Mouse (Mus musculus) olfactory bulb, adult 2 months (tissue): ENCODE data around the gene Gucd1.

Source experiments
- CTCF ChIP-seq: fragments of 200-500 bp; IDR thresholded peaks from 2 replicates; pipeline ENCODE4 v1.5.1; 2012; ENCODE audit warnings: low read depth, mild to moderate bottlenecking, low read length, moderate library complexity; ENCODE audit not compliant: insufficient read depth
- POLR2A ChIP-seq: fragments of 200-500 bp; IDR thresholded peaks from 2 replicates; pipeline ENCODE4 v1.6.1; 2012; ENCODE audit warnings: mild to moderate bottlenecking, low read depth, low read length, moderate library complexity; ENCODE audit not compliant: insufficient read depth

DNA sequence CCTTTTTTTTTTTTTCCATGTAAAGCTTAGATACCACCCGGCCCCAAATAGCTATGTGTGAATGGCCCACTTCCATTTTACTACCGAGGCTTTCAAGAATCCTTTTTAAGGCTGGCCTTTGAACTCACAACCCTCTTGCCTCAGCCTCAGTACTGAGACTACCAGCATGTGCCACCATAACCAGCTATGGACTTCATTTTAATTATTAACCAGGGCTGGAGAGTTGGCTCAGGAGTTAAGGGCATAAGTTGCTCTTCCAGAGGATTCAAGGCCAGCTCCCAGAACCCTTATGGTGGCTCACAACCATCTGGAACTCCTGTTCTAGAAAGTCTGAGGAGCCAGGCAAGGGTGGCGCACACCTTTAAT is 12.7 kb downstream of the Gucd1 start:
- TF ChIP-seq CTCF: no peak
- TF ChIP-seq POLR2A: no peak
